Mouse (Mus musculus) stomach, embryonic 16.5 days (tissue): ENCODE measurements around the gene Pogz. TPM values are rescaled to one million over a fixed set of nuclear protein-coding genes. Genes with fewer than 3 reads are reported as not detected.
"Not testable (repeated sequence)": the region's sequence is repeated elsewhere in the genome, so short reads cannot be mapped to it uniquely, and the experiment has no call there.

Experiments
- ATAC-seq: fragments of 200-750 bp; cut with Nextera tagmentation; 2 replicates; pipeline ENCODE4 v1.8.0; 2017; ENCODE audit warnings: moderate number of reproducible peaks, moderate TSS enrichment; ENCODE audit not compliant: insufficient read depth, low FRiP score
- H3K27ac ChIP-seq: fragments of 300-500 bp; sonication (generic); 2 replicates; pipeline ENCODE4 v1.5.1; 2014; ENCODE audit warnings: low read length
- H3K27me3 ChIP-seq: fragments of 300-500 bp; sonication (generic); 2 replicates; pipeline ENCODE4 v1.6.1; 2014; ENCODE audit warnings: low read length, control low read depth, mixed read lengths; ENCODE audit not compliant: control insufficient read depth, insufficient read depth
- H3K36me3 ChIP-seq: fragments of 300-500 bp; sonication (generic); 2 replicates; pipeline ENCODE4 v1.6.1; 2014; ENCODE audit warnings: low read length; ENCODE audit not compliant: control insufficient read depth, insufficient read depth
- H3K4me1 ChIP-seq: fragments of 300-500 bp; sonication (generic); 2 replicates; pipeline ENCODE4 v1.6.1; 2014; ENCODE audit warnings: low read length, control low read depth, mixed read lengths; ENCODE audit not compliant: control insufficient read depth, insufficient read depth
- H3K4me2 ChIP-seq: fragments of 300-500 bp; sonication (generic); 2 replicates; pipeline ENCODE4 v1.6.1; 2014; ENCODE audit warnings: low read depth, low read length, mixed read lengths
- H3K4me3 ChIP-seq: fragments of 300-500 bp; sonication (generic); replicated peaks from 2 replicates; pipeline ENCODE4 v1.5.1; 2014; ENCODE audit warnings: mild to moderate bottlenecking, low read length
- H3K9ac ChIP-seq: fragments of 300-500 bp; sonication (generic); 2 replicates; pipeline ENCODE4 v1.6.1; 2014; ENCODE audit warnings: low read length
- H3K9me3 ChIP-seq: fragments of 300-500 bp; sonication (generic); replicated peaks from 2 replicates; pipeline ENCODE4 v1.6.1; 2016; ENCODE audit warnings: low read length, control low read depth; ENCODE audit not compliant: control insufficient read depth
- WGBS: fragments of 180-500 bp; shearing (Covaris S2); extraction: QIAGEN DNeasy Blood & Tissue Kit; methylation state at CpG from one replicate; pipeline ENCODE4 v1.1.7; 2014; 5-methylcytosine and 5-hydroxymethylcytosine counted together
- polyA plus RNA-seq: library from polyadenylated mRNA; unstranded; fragments of >200 nt; fragmentation: Nextera tagmentation; extraction: Ambion mirVana; gene quantifications from 2 replicates; pipeline ENCODE4 v1.2.1, GENCODE M21; 2015

Pogz gene
- polyA plus RNA-seq, 1 experiment from 2014 or later: 13.6 TPM

DNA sequence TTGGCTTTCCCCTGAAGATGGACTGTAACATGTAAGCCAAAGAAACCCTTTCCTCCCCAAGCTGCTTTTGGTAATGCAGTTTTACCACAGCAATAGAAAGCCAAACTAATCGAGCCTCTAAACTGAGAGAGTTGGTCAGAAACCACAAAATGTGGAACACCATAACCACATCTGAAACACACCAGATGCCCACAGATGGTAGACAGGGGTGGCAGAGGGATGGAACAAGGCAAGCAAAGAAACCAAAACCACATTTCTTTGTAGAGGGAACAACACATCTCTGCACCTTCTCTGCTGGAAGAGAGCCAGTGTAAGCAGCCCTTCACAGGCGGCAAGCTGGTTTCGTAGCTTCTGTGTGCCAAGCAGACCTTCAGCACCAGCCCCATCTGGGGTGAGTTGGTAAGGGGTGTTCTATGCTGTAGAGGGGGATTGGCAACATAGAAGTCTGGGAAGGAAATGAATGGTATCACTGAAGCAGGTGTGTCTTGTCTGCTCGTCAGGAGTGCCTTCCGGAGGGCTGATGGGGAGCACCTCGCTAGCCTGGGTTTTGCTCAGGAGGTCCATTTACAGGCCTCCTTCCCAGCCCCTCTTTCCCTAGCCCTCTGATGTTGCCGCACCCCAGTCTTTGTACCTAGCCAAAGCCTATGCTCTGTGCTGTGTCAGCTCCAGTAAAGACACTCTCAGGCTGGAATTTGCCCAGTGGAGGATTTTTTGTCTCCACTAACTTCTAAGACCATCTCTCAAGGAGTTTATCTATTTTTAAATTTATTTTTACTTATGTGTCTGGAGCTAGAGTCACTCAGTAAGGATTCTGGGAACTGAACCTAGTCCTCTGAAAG is 78.8 kb downstream of the Pogz start:
- H3K9ac ChIP-seq: no peak overlapping the region
- H3K27ac ChIP-seq: peak overlapping the region; percentile 14; the same call in 1 of the 2 replicates
- no peaks in the 10 kb centered on the region for H3K9me3 ChIP-seq
- no peak overlapping the region for H3K4me3 ChIP-seq
- no peak for ATAC-seq
- H3K36me3 ChIP-seq: no peaks in the 10 kb centered on the region
- no peaks in the 10 kb centered on the region for H3K27me3 ChIP-seq
- no peak overlapping the region for H3K4me2 ChIP-seq
- H3K4me1 ChIP-seq: 0 out of 2 replicates have a peak, but pooled peaks cover 6% of the 10 kb centered on the region
- WGBS: 61% methylated on average over 7 of the region's 7 CpGs

DNA sequence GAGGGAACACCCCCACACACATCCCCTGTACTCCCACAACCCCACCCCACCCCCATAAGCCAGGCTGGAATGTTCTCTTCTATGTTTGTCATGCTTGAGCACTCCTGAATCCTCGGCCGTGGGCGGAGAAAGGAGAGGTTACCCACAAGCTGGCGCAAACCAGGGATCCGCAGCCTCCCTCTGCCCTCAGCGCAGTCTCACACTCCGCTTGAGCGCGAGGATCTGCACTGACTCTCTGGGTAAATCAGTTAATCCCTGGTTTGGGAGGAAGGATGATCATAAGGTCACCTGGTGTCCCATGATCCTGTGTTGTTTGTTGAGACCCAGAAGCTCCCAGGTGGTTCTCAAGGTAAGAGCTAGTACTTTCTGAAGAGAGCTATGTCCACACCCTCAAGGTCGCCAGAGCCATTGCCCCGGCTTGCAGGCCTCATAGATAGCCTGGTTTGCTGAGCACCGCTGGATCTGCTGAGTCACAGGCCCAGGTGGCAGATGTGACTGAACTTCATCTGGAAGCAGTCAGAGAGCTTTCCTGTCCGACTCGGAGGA is 80.5 kb downstream of the Pogz start:
- H3K36me3 ChIP-seq: no peaks in the 10 kb centered on the region
- peak overlapping the region; percentile 78 for H3K27ac ChIP-seq
- peak overlapping the region; percentile 6; the same call in 1 of the 2 replicates for H3K9ac ChIP-seq
- no peaks in the 10 kb centered on the region for H3K9me3 ChIP-seq
- H3K4me3 ChIP-seq: no peak overlapping the region
- no peak overlapping the region for H3K4me2 ChIP-seq
- no peaks in the 10 kb centered on the region for H3K27me3 ChIP-seq
- ATAC-seq: peak; percentile 56
- 48% methylated on average over 14 of the region's 14 CpGs for WGBS
- 0 out of 2 replicates have a peak, but pooled peaks cover 6% of the 10 kb centered on the region for H3K4me1 ChIP-seq

DNA sequence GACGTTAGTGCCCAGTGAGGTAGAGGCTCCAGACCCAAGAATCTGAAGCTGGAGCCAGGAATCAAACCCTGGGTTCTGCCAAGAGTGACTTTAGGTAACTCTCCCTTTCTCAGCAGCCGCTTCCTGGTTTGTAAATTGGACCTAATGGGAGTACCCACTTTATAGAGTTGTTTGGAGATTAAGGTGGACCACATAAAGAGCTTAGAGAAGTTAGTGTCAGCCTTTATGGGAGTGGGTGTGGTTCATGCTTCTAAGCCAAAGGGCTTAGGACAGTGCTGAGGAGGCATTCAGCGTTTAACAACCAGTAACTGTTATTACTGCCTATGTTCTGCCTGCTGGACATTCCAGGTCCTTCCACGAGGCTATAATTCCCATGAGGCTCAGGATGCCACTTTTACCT is 81.5 kb downstream of the Pogz start:
- 62% methylated on average over 4 of the region's 4 CpGs for WGBS
- H3K27me3 ChIP-seq: no peaks in the 10 kb centered on the region
- H3K27ac ChIP-seq: no peak overlapping the region
- H3K4me1 ChIP-seq: 0 out of 2 replicates have a peak, but pooled peaks cover 6% of the 10 kb centered on the region
- no peaks in the 10 kb centered on the region for H3K36me3 ChIP-seq
- H3K4me2 ChIP-seq: no peak overlapping the region
- ATAC-seq: no peak
- H3K9ac ChIP-seq: no peak overlapping the region
- H3K9me3 ChIP-seq: no peaks in the 10 kb centered on the region
- no peak overlapping the region for H3K4me3 ChIP-seq

DNA sequence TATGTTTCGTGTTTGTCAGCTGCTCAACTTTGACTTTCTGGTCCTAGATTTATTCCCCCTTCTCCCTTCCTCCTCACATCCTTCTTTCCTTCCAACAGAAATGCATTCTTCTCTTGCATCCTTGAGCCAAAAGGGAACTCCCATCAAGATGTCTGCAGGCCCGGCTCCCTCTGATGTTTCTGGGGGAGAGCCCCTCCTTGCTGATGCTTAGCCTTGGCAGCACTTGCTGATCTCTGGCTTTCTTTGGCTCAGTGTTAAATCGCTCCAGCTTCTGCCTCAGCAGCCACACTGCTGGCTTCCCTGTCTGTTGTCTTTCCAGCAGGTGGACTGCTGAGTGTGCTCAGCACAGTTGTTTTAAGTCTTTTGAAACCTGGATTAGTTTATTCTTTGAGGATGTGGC is 83.7 kb downstream of the Pogz start:
- H3K9me3 ChIP-seq: no peaks in the 10 kb centered on the region
- H3K4me2 ChIP-seq: no peak overlapping the region
- H3K27ac ChIP-seq: no peak overlapping the region
- no peak for ATAC-seq
- WGBS: 47% methylated on average over 3 of the region's 3 CpGs
- H3K4me3 ChIP-seq: no peak overlapping the region
- H3K36me3 ChIP-seq: no peaks in the 10 kb centered on the region
- no peak overlapping the region for H3K9ac ChIP-seq
- 0 out of 2 replicates have a peak, but pooled peaks cover 6% of the 10 kb centered on the region for H3K4me1 ChIP-seq
- no peaks in the 10 kb centered on the region for H3K27me3 ChIP-seq

DNA sequence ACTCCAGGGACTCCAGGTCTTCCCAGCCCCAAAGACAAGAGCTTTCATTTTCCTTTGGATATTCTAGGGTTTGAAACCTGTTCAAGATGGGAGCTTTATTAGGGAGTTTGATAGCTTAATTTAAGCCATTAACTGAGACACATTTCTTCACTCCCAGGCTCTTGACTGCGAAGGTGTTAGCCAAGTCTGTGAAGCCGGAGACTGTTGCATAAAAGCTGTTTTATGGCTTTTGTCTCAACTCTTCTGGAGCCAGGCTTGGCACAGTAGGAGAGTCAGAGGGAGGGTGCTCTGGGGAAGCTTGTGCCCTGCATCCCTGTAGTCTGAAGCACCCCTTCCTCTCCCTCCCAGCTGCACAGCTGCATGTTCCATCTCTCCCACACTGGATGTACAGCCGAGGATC is 85.0 kb downstream of the Pogz start:
- Histone ChIP-seq H3K27me3 (no peaks in the 10 kb centered on the region), H3K4me2 (no peak overlapping the region), H3K4me1 (0 out of 2 replicates have a peak, but pooled peaks cover 6% of the 10 kb centered on the region), H3K9me3 (no peaks in the 10 kb centered on the region), H3K36me3 (no peaks in the 10 kb centered on the region), H3K27ac (no peak overlapping the region), H3K4me3 (no peak overlapping the region), H3K9ac (no peak overlapping the region)
- 45% methylated on average over 3 of the region's 3 CpGs for WGBS
- ATAC-seq: no peak

DNA sequence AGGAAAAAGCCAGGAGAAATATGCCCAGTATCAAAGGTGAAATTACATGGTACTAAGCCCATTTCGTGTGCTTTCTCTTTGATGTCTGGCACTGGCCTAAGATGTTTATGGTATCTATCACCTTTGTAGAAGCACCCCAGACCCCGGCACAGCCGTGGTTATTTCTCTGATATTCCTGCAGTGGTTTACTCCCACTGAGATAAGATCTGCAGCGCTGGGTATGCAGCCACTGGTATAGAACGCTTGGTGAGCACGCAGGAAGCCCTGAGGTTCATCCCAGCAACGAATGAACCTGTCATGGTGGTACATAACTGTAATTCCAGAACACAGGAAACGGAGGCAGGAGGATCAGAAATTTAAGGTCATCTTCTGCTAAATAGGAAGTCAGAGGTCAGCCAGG is 87.3 kb downstream of the Pogz start:
- no peak overlapping the region for H3K4me2 ChIP-seq
- no peak overlapping the region for H3K4me3 ChIP-seq
- H3K36me3 ChIP-seq: no peaks in the 10 kb centered on the region
- H3K27ac ChIP-seq: no peak overlapping the region
- ATAC-seq: no peak
- no peak overlapping the region for H3K9ac ChIP-seq
- no peaks in the 10 kb centered on the region for H3K27me3 ChIP-seq
- no peaks in the 10 kb centered on the region for H3K9me3 ChIP-seq
- H3K4me1 ChIP-seq: no peaks in the 10 kb centered on the region
- WGBS: 39% methylated on average over 8 of the region's 8 CpGs

DNA sequence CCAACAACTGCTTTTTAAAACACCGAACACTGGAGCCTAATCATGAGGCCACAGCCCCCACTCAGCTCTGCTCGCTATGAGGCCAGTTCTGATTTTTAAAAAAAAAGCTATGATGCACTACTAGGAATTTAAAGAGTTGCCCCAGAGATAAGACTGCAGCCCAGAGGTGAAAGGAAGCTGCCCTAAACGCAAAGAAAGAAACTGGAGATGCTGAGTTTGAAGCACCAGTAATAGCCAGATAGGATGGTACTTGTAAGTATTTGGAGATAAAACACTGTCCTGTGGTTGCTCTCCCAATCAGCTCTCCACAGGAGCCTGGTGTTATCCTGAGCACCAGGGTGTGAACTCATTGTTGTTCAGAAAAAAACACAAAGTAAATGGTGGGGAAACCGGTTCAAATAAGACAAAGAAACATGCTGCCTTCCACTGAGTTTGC is 89.0 kb downstream of the Pogz start:
- ATAC-seq, H3K27ac ChIP-seq, H3K27me3 ChIP-seq, H3K4me2 ChIP-seq, H3K9me3 ChIP-seq, H3K4me1 ChIP-seq, H3K36me3 ChIP-seq, H3K4me3 ChIP-seq, H3K9ac ChIP-seq: not testable (repeated sequence)
- WGBS: 35% methylated on average over 4 of the region's 4 CpGs

DNA sequence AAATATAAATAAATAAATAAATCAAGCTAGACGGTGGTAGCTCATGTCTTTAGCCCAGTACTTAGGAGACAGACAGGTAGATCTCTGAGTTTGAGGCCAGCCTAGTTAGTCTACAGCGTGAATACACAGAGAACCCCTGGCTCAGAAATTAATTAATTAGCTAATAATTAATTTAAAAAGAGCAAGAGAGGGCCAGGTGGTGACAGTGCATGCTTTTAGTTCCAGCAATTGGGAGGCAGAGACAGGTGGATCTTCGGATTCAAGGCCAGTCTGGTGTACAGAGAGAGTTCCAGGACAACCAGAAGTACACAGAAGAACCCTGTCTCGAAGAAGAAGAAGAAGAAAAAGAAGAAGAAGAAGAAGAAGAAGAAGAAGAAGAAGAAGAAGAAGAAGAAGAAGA is 91.6 kb downstream of the Pogz start:
- 92% methylated on average over 2 of the region's 4 CpGs for WGBS
- H3K36me3 ChIP-seq, ATAC-seq: not testable (repeated sequence)

More for the DNA sequence above, 91.6 kb downstream of the Pogz start:
- H3K4me3 ChIP-seq, H3K9ac ChIP-seq, H3K27me3 ChIP-seq, H3K27ac ChIP-seq, H3K9me3 ChIP-seq, H3K4me2 ChIP-seq: not testable (repeated sequence)
- H3K4me1 ChIP-seq: peaks cover 16% of the 10 kb centered on the region
